Mouse (Mus musculus) ovary, postnatal 14 days (tissue): ENCODE data around the gene Htr1d.

ENCODE experiments used
- DNase-seq: peaks from one replicate; pipeline ENCODE4 v3.0.0; 2022; ENCODE audit warnings: low spot score

Htr1d gene

GRCm38 (mm10) chr4:136452286-136452685 lies 29.0 kb downstream of the Htr1d start:
- no peak for DNase-seq

- no peak for DNase-seq
Observed at GRCm38 (mm10) chr4:136452792-136453191, 29.5 kb downstream of the Htr1d start.

- DNase-seq = peak; percentile 88
Observed at GRCm38 (mm10) chr4:136454850-136455260, 31.5 kb downstream of the Htr1d start.

- no peak for DNase-seq
Observed at GRCm38 (mm10) chr4:136456516-136457218, 33.3 kb downstream of the Htr1d start.

- no peak for DNase-seq
Observed at GRCm38 (mm10) chr4:136458276-136458675, 35.0 kb downstream of the Htr1d start.

GRCm38 (mm10) chr4:136459210-136459609 lies 35.9 kb downstream of the Htr1d start:
- DNase-seq = no peak

- no peak for DNase-seq
Observed at GRCm38 (mm10) chr4:136461206-136461605, 37.9 kb downstream of the Htr1d start.

GRCm38 (mm10) chr4:136461761-136462085 lies 38.4 kb downstream of the Htr1d start:
- DNase-seq = no peak

GRCm38 (mm10) chr4:136462086-136462838 lies 38.9 kb downstream of the Htr1d start, which contains the start of gene 6030445D17Rik:
6030445D17Rik (plus strand) TSS chr4:136462250.
- peak; percentile 61 for DNase-seq

GRCm38 (mm10) chr4:136462839-136463178 lies 39.5 kb downstream of the Htr1d start:
- no peak for DNase-seq

GRCm38 (mm10) chr4:136463436-136463835 lies 40.1 kb downstream of the Htr1d start:
- DNase-seq = no peak

GRCm38 (mm10) chr4:136466226-136466625 lies 42.9 kb downstream of the Htr1d start:
- DNase-seq = no peak

- no peak for DNase-seq
Observed at GRCm38 (mm10) chr4:136468553-136469327, 45.4 kb downstream of the Htr1d start.

- DNase-seq = peak; percentile 96
Observed at GRCm38 (mm10) chr4:136469371-136469903, 46.1 kb downstream of the Htr1d start, which contains the start of gene Luzp1. Luzp1 (plus strand) TSS chr4:136469761.

- no peak for DNase-seq
Observed at GRCm38 (mm10) chr4:136469941-136470346, 46.6 kb downstream of the Htr1d start.

- peak; percentile 20 for DNase-seq
Observed at GRCm38 (mm10) chr4:136470347-136471071, 47.2 kb downstream of the Htr1d start.

- DNase-seq = no peak
Observed at GRCm38 (mm10) chr4:136476692-136477091, 53.4 kb downstream of the Htr1d start.

- no peak for DNase-seq
Observed at GRCm38 (mm10) chr4:136486549-136486948, 63.2 kb downstream of the Htr1d start.
